Mouse (Mus musculus) intestine, embryonic 16.5 days (tissue): Measurements from ENCODE around the gene Col6a4. TPM values are rescaled to one million over a fixed set of nuclear protein-coding genes. Genes with fewer than 3 reads are reported as not detected.

ENCODE experiments used
- ATAC-seq: fragments of 200-750 bp; cut with Nextera tagmentation; 2 replicates; pipeline ENCODE4 v1.8.0; 2017; ENCODE audit warnings: moderate TSS enrichment, moderate library complexity
- H3K27ac ChIP-seq: fragments of 300-500 bp; sonication (generic); 2 replicates; pipeline ENCODE4 v1.5.1; 2014; ENCODE audit warnings: mild to moderate bottlenecking, low read length
- H3K27me3 ChIP-seq: fragments of 300-500 bp; sonication (generic); replicated peaks from 2 replicates; pipeline ENCODE4 v1.6.1; 2014; ENCODE audit warnings: low read length, control low read depth, mixed read lengths; ENCODE audit not compliant: control insufficient read depth, insufficient read depth
- H3K36me3 ChIP-seq: fragments of 300-500 bp; sonication (generic); 2 replicates; pipeline ENCODE4 v1.6.1; 2014; ENCODE audit warnings: low read length, control low read depth; ENCODE audit not compliant: control insufficient read depth, insufficient read depth
- H3K4me1 ChIP-seq: fragments of 300-500 bp; sonication (generic); 2 replicates; pipeline ENCODE4 v1.6.1; 2014; ENCODE audit warnings: low read length, control low read depth, mixed read lengths; ENCODE audit not compliant: control insufficient read depth, insufficient read depth
- H3K4me2 ChIP-seq: fragments of 300-500 bp; sonication (generic); 2 replicates; pipeline ENCODE4 v1.6.1; 2014; ENCODE audit warnings: low read depth, low read length, control low read depth
- H3K4me3 ChIP-seq: fragments of 300-500 bp; sonication (generic); 2 replicates; pipeline ENCODE4 v1.5.1; 2014; ENCODE audit warnings: mild to moderate bottlenecking, low read length
- H3K9ac ChIP-seq: fragments of 300-500 bp; sonication (generic); 2 replicates; pipeline ENCODE4 v1.6.1; 2014; ENCODE audit warnings: low read depth, low read length
- H3K9me3 ChIP-seq: fragments of 300-500 bp; sonication (generic); 2 replicates; pipeline ENCODE4 v1.6.1; 2016; ENCODE audit warnings: low read length, control low read depth; ENCODE audit not compliant: control insufficient read depth
- WGBS: fragments of 180-500 bp; shearing (Covaris S2); extraction: QIAGEN DNeasy Blood & Tissue Kit; methylation state at CpG from one replicate; pipeline ENCODE4 v1.1.7; 2014; 5-methylcytosine and 5-hydroxymethylcytosine counted together
- polyA plus RNA-seq: library from polyadenylated mRNA; unstranded; fragments of >200 nt; fragmentation: Nextera tagmentation; extraction: Ambion mirVana; gene quantifications from 2 replicates; pipeline ENCODE4 v1.2.1, GENCODE M21; 2015

The Col6a4 gene
- polyA plus RNA-seq, 1 experiment from 2014 or later, result 72.7 TPM

DNA sequence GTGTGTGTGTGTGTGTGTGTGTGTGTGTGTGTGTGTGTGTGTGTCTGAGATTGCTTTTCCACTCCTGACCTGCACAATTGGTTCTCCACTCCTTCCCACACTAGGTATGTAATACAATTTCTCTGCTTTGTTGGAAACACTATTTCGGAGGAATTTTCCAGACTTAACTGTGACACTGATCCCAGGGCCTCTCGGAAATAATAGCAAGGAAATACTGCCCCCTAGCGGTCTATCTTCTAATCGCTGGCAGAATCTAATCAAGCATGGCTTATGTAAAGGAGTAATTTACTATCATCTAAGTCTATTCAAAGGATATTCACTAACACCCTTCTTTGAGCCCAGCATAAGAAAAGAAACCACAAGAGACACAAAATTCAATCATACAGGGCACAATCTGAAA, 57.7 kb downstream of the Col6a4 start:
- H3K9ac ChIP-seq, result no peak overlapping the region
- no peaks in the 10 kb centered on the region for H3K36me3 ChIP-seq
- no peak overlapping the region for H3K27ac ChIP-seq
- 4% methylated on average over 4 of the region's 4 CpGs for WGBS
- H3K9me3 ChIP-seq, result no peaks in the 10 kb centered on the region
- no peaks in the 10 kb centered on the region for H3K27me3 ChIP-seq
- H3K4me3 ChIP-seq, result no peak overlapping the region
- H3K4me1 ChIP-seq, result no peaks in the 10 kb centered on the region
- H3K4me2 ChIP-seq, result no peak overlapping the region
- ATAC-seq, result no peak

DNA sequence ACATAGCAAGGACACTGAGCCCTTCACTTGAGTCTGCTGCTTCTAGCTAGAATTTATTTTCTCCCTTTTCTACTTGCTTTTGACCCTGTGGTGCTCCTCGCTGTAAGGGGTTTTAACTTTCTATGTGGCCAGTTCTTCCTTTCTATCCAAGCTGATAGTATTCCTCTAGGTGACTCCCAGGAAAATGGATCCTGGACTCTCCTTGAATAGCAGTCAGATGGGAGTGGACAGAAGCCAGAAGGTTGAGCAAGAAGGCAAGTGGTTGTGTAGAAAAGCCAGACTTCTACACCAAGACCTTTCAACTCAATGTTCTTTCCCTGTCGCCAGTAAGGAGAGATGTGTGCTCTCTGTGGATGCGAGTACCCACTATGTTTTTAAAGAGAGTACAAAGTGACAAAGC, 80.9 kb downstream of the Col6a4 start:
- 87% methylated on average over 3 of the region's 3 CpGs for WGBS

DNA sequence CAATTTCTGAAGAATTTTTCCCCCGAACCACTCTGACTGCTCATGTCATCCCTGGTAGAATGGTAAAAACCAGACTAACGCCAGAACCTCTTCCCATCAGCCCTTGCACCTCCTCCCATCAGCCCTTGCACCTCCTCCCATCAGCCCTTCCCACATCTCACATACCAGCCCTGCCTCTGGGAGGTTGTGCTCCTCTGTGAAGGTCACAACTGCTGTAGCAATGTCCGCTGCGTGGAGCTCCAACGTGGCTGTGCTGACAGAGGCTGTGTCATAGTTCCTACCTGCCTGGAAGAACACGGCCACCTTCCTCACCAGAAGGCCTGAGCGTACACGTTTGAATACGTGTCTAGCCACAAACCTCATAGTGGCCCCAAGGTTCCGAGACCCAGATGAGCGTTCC, 83.4 kb downstream of the Col6a4 start:
- ATAC-seq, result no peak
- 90% methylated on average over 11 of the region's 11 CpGs for WGBS

More for the DNA sequence above, 80.9 kb downstream of the Col6a4 start:
- Histone ChIP-seq H3K9me3 (no peaks in the 10 kb centered on the region), H3K4me1 (no peaks in the 10 kb centered on the region), H3K27me3 (no peaks in the 10 kb centered on the region), H3K4me2 (no peak overlapping the region), H3K36me3 (no peaks in the 10 kb centered on the region), H3K27ac (no peak overlapping the region), H3K9ac (no peak overlapping the region), H3K4me3 (no peak overlapping the region)
- ATAC-seq, result no peak

DNA sequence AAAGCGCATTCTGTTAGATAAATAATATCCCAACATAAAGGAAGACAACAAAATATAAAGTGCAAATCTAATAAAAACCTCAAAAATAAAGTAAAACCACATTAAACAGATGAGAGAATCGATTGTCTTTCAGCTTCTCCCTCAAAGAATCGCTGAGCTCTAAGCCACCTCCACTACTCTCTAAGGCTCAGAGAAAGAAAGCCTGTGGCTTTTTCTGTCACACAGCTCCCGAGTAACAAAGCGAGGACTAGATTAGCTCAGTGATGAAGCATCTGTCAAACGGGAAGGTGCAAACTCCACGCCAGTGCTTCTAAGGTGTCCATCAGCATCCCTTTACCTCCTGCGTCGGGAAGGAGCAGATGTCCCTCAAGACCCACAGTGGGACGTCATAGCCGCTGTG, 98.6 kb downstream of the Col6a4 start:
- ATAC-seq, result no peak
- H3K36me3 ChIP-seq, result no peaks in the 10 kb centered on the region
- no peak overlapping the region for H3K27ac ChIP-seq
- H3K4me2 ChIP-seq, result no peak overlapping the region
- no peak overlapping the region for H3K9ac ChIP-seq
- H3K4me3 ChIP-seq, result no peak overlapping the region
- WGBS, result 61% methylated on average over 11 of the region's 11 CpGs
- H3K27me3 ChIP-seq, result no peaks in the 10 kb centered on the region
- no peaks in the 10 kb centered on the region for H3K9me3 ChIP-seq
- no peaks in the 10 kb centered on the region for H3K4me1 ChIP-seq

More for the DNA sequence above, 83.4 kb downstream of the Col6a4 start:
- Histone ChIP-seq H3K27ac (no peak overlapping the region), H3K4me3 (no peak overlapping the region), H3K4me2 (no peak overlapping the region), H3K36me3 (no peaks in the 10 kb centered on the region), H3K9me3 (no peaks in the 10 kb centered on the region), H3K27me3 (no peaks in the 10 kb centered on the region), H3K9ac (no peak overlapping the region), H3K4me1 (no peaks in the 10 kb centered on the region)

DNA sequence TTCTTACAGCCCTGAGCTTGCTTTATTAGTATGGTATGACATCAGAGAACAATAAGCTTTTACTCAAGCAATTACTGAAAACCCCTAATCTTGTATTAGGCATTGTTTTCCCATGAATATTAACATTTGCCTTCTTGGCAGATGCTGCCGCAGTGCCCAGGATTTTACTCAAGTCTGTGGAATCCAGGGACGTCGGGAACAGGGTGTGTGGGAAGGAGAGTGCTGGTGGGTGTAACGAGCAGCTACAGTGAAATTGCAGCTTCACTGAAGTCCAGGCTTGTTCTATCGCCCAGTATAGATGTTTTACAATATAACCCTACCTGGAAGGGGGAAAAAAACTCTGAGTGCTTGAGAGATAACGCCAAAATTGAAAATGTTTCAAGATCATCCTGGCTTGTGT, 104.2 kb downstream of the Col6a4 start:
- Histone ChIP-seq H3K9me3 (no peaks in the 10 kb centered on the region), H3K27me3 (no peaks in the 10 kb centered on the region), H3K36me3 (no peaks in the 10 kb centered on the region), H3K4me2 (no peak overlapping the region), H3K4me3 (no peak overlapping the region), H3K4me1 (no peaks in the 10 kb centered on the region), H3K27ac (no peak overlapping the region), H3K9ac (no peak overlapping the region)
- 81% methylated on average over 6 of the region's 6 CpGs for WGBS
- ATAC-seq, result no peak

DNA sequence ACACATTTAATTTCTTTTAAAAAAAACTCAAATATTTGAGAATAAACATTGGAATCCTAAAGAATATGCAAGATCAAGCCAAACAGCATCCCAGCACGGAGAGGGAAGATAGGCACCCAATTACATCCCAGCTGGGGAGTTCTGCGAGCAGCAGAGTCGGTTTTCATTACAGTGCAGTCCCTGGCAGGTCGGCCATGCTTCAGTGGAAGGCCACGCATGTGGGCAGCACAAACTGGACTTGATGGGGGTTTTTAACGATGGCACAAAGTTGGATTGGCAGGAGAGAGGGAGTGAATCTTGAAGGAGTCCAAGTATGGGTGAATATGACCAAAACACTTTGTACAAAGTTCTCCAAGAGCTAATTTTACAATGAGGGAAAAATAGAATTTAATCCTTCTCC, 106.5 kb downstream of the Col6a4 start:
- no peak overlapping the region for H3K4me3 ChIP-seq
- no peaks in the 10 kb centered on the region for H3K4me1 ChIP-seq
- no peak overlapping the region for H3K9ac ChIP-seq
- no peak overlapping the region for H3K27ac ChIP-seq
- no peaks in the 10 kb centered on the region for H3K9me3 ChIP-seq
- no peaks in the 10 kb centered on the region for H3K27me3 ChIP-seq
- H3K36me3 ChIP-seq, result no peaks in the 10 kb centered on the region
- WGBS, result 73% methylated on average over 6 of the region's 6 CpGs
- ATAC-seq, result no peak
- no peak overlapping the region for H3K4me2 ChIP-seq

DNA sequence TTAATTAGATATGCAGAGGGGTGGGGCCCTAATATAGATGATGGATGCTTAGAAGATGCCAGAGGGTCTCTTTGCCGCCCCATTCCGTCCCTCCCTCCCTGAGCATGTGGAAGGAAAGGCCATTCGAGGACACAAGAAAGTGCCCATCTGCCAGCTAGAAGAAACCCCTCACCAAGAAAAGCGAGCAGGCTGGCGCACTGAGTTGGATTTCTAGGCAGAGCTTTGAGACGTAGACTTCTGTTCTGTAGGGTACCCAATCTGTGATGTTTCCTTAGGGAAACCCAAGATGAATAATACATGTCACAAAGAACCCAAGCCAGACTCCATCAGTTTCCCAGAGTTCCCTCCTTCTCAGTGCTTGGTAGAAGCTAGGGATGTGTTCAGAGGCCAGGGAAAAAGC, 107.1 kb downstream of the Col6a4 start:
- Histone ChIP-seq H3K27ac (no peak overlapping the region), H3K4me3 (no peak overlapping the region), H3K4me1 (no peaks in the 10 kb centered on the region), H3K9me3 (no peaks in the 10 kb centered on the region), H3K36me3 (no peaks in the 10 kb centered on the region), H3K9ac (no peak overlapping the region), H3K27me3 (no peaks in the 10 kb centered on the region), H3K4me2 (no peak overlapping the region)
- 76% methylated on average over 6 of the region's 6 CpGs for WGBS
- no peak for ATAC-seq

DNA sequence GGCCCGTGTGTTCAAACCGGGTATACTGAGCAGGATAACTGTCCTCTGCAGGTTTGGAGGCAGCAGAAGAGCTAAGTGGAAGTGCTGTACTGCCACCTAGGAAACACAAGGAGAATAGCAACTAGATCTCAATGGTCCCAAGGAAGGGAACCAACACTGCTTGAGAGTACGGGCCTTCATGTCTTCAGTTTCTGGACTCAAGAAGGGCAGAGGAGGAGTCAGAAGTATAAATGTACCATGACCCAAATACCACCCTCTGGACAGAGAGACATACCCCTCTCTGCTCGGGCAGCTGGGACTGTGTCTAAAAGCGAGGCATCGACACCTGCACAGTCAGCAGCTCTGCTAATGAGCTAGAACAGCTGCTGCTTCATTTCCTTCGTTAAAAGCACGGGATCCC, 108.5 kb downstream of the Col6a4 start:
- H3K9me3 ChIP-seq, result no peaks in the 10 kb centered on the region
- no peak overlapping the region for H3K9ac ChIP-seq
- no peaks in the 10 kb centered on the region for H3K4me1 ChIP-seq
- no peak overlapping the region for H3K4me2 ChIP-seq
- no peaks in the 10 kb centered on the region for H3K36me3 ChIP-seq
- no peaks in the 10 kb centered on the region for H3K27me3 ChIP-seq
- ATAC-seq, result no peak
- no peak overlapping the region for H3K4me3 ChIP-seq
- H3K27ac ChIP-seq, result no peak overlapping the region
- 69% methylated on average over 8 of the region's 8 CpGs for WGBS

DNA sequence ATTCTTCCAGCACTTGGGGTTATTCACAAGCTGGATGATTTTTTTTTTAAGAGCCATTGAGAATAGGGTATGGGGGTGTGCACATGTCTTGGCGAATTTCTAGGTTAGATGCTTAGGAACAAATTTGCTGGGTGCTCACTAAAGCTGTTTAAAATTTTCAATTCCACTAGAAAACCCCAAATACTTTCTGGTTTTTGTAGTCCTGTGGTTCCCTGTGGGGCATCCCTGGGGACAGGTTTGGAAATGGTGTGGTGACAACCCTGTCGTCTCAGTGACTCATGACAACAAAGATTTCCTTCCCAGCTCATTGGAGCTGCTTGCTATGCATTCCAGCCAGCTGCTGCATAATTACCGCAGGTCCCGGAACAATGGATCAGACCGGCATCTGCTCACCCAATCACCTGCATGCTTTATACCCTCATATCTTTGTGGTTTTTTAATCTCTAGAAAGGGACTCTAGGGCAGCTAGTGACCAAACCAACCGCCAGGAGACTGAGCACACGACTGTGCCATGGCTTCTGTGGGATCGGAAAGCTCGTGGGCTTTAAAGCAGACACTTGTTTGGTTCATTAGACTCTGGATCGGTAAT, 111.6 kb downstream of the Col6a4 start:
- ATAC-seq, result no peak
- H3K27ac ChIP-seq, result no peak overlapping the region
- no peak overlapping the region for H3K9ac ChIP-seq
- H3K27me3 ChIP-seq, result no peaks in the 10 kb centered on the region
- H3K36me3 ChIP-seq, result no peaks in the 10 kb centered on the region
- no peak overlapping the region for H3K4me2 ChIP-seq
- no peaks in the 10 kb centered on the region for H3K4me1 ChIP-seq
- 40% methylated on average over 10 of the region's 10 CpGs for WGBS
- H3K4me3 ChIP-seq, result no peak overlapping the region
- H3K9me3 ChIP-seq, result no peaks in the 10 kb centered on the region

DNA sequence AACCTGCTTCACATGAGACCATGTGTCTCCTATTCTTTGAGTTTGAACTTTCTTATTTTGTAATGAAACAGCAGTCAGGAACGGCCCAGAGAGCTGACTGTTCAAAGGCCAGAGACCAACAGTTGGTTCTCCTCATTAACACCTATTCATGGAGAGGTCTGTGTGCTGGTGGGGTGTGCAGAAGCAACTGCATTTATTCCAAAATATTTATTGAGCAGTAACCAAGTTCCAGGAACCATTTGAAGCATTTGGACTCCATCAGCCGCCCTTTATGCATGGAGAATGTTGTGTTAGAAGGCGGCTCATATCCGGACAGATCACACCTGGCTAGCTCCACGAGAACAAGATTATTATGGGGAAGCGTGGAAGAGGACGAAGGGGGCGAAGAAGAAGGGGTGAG, 118.1 kb downstream of the Col6a4 start:
- no peaks in the 10 kb centered on the region for H3K27me3 ChIP-seq
- no peak for ATAC-seq
- peaks cover 5% of the 10 kb centered on the region; the same call in 1 of the 2 replicates for H3K4me1 ChIP-seq
- WGBS, result 82% methylated on average over 8 of the region's 8 CpGs
- no peaks in the 10 kb centered on the region for H3K36me3 ChIP-seq
- H3K4me2 ChIP-seq, result no peak overlapping the region
- no peak overlapping the region for H3K27ac ChIP-seq
- H3K9me3 ChIP-seq, result no peaks in the 10 kb centered on the region
- no peak overlapping the region for H3K9ac ChIP-seq
- H3K4me3 ChIP-seq, result no peak overlapping the region
